Mouse (Mus musculus) right cerebral cortex, postnatal 10 days (tissue): ENCODE measurements around the gene Nsmce3.

ENCODE experiments used
- DNase-seq, 2 experiments: peaks; one replicate each; pipeline ENCODE4 v3.0.0; 2021; ENCODE audit warnings: low spot score in 2 of 2

Gene Nsmce3

GRCm38 (mm10) chr7:64872743-64873241 lies at the start of gene Nsmce3:
Nsmce3 (minus strand) TSS chr7:64872997.
- peak; percentile 97 to 98 for DNase-seq

GRCm38 (mm10) chr7:64921189-64921588 lies 48.4 kb upstream of the Nsmce3 start:
- DNase-seq, result no peak

- DNase-seq, result no peak
Measured at GRCm38 (mm10) chr7:64920735-64921134, 47.9 kb upstream of the Nsmce3 start.

GRCm38 (mm10) chr7:64916654-64917053 lies 43.9 kb upstream of the Nsmce3 start:
- DNase-seq, result no peak

GRCm38 (mm10) chr7:64915121-64915520 lies 42.3 kb upstream of the Nsmce3 start:
- DNase-seq, result no peak

GRCm38 (mm10) chr7:64911945-64912344 lies 39.1 kb upstream of the Nsmce3 start:
- no peak for DNase-seq

- DNase-seq, result no peak
Measured at GRCm38 (mm10) chr7:64910208-64910607, 37.4 kb upstream of the Nsmce3 start.

- no peak for DNase-seq
Measured at GRCm38 (mm10) chr7:64906955-64907354, 34.2 kb upstream of the Nsmce3 start.

GRCm38 (mm10) chr7:64905506-64905905 lies 32.7 kb upstream of the Nsmce3 start:
- no peak for DNase-seq

GRCm38 (mm10) chr7:64900249-64900648 lies 27.5 kb upstream of the Nsmce3 start:
- no peak for DNase-seq

- no peak for DNase-seq
Measured at GRCm38 (mm10) chr7:64896587-64896986, 23.8 kb upstream of the Nsmce3 start.

GRCm38 (mm10) chr7:64895685-64896101 lies 22.9 kb upstream of the Nsmce3 start:
- DNase-seq, result no peak

- no peak for DNase-seq
Measured at GRCm38 (mm10) chr7:64891139-64891538, 18.3 kb upstream of the Nsmce3 start.

- peak; percentile 78 to 80 for DNase-seq
Measured at GRCm38 (mm10) chr7:64889919-64890318, 17.1 kb upstream of the Nsmce3 start.

GRCm38 (mm10) chr7:64884187-64884862 lies 11.5 kb upstream of the Nsmce3 start:
- no peak for DNase-seq

GRCm38 (mm10) chr7:64882243-64882642 lies 9.4 kb upstream of the Nsmce3 start:
- DNase-seq, result no peak

- no peak for DNase-seq
Measured at GRCm38 (mm10) chr7:64881387-64881786, 8.6 kb upstream of the Nsmce3 start.

GRCm38 (mm10) chr7:64880415-64880814 lies 7.6 kb upstream of the Nsmce3 start:
- DNase-seq, result no peak

GRCm38 (mm10) chr7:64874941-64875340 lies 2.1 kb upstream of the Nsmce3 start:
- peak in 1 of 2 experiments; percentile 60 for DNase-seq

GRCm38 (mm10) chr7:64873266-64873665 lies 469 bp upstream of the Nsmce3 start:
- DNase-seq, result no peak

GRCm38 (mm10) chr7:64871987-64872742 lies 632 bp downstream of the Nsmce3 start:
- DNase-seq, result no peak

GRCm38 (mm10) chr7:64869549-64870065 lies 3.2 kb downstream of the Nsmce3 start:
- DNase-seq, result no peak

- DNase-seq, result no peak
Measured at GRCm38 (mm10) chr7:64863538-64863937, 9.3 kb downstream of the Nsmce3 start.
